Mouse (Mus musculus): ENCODE measurements around the gene ccdc198.
"Not testable (repeated sequence)": the region's sequence is repeated elsewhere in the genome, so short reads cannot be mapped to it uniquely, and the experiment has no call there.

- TF ChIP-seq EP300, CTCF (IDR thresholded peaks at IDR 0.05; ENCODE audit: low read depth): not testable (repeated sequence)
Measured at GRCm38 (mm10) chr14:49219466-49220022, 25.7 kb downstream of the ccdc198 start.

All from liver, postnatal 0 days (tissue).